Mouse (Mus musculus) heart, postnatal 0 days (tissue): ENCODE results near the gene Usp47.

Experiments used
- CTCF ChIP-seq: IDR thresholded peaks from 2 replicates; pipeline ENCODE4 v1.5.1; 2016; ENCODE audit warnings: antibody characterized with exemption, control low read depth, low read depth
- EP300 ChIP-seq: IDR thresholded peaks from 2 replicates; pipeline ENCODE4 v1.6.1; 2016; ENCODE audit warnings: antibody characterized with exemption, low read depth

DNA sequence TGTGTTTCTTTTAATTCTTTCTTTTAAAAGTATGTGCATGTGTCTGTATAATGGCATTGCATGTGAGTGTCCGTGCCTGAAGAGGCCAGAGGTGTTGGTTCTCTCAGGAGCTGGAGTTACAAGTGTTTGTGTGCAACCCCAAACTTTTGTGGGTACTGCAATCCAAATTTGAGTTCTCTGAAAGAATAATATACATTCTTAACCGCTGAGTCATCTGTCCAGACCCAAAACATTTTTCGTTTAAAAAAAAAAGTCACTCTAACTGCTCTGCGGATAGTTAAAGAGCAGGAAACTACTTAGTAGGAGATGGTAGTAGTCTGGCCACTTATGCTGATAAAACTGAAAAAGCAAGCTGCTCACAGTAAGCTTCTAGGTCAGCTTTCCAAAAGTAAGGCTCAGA, 12.3 kb upstream of the Usp47 start:
- no peak for TF ChIP-seq EP300
- TF ChIP-seq CTCF, result no peak
